Mouse (Mus musculus) forebrain, embryonic 13.5 days (tissue): Measurements from ENCODE around the gene Vangl2. TPM values are rescaled to one million over a fixed set of nuclear protein-coding genes. Genes with fewer than 3 reads are reported as not detected.

Experiments used
- ATAC-seq: fragments of 200-750 bp; cut with Nextera tagmentation; 2 replicates; pipeline ENCODE4 v1.8.0; 2017
- H3K27ac ChIP-seq: fragments of 300-500 bp; sonication (generic); 2 replicates; pipeline ENCODE4 v1.5.1; 2015; ENCODE audit warnings: inconsistent platforms, mild to moderate bottlenecking, moderate library complexity
- H3K27me3 ChIP-seq: fragments of 300-500 bp; sonication (generic); 2 replicates; pipeline ENCODE4 v1.6.1; 2015; ENCODE audit warnings: mild to moderate bottlenecking, inconsistent platforms
- H3K36me3 ChIP-seq: fragments of 300-500 bp; sonication (generic); 2 replicates; pipeline ENCODE4 v1.6.1; 2015; ENCODE audit warnings: mild to moderate bottlenecking, inconsistent platforms; ENCODE audit not compliant: poor library complexity, severe bottlenecking
- H3K4me1 ChIP-seq: fragments of 300-500 bp; sonication (generic); 2 replicates; pipeline ENCODE4 v1.6.1; 2015; ENCODE audit warnings: inconsistent platforms
- H3K4me2 ChIP-seq: fragments of 300-500 bp; sonication (generic); 2 replicates; pipeline ENCODE4 v1.6.1; 2015; ENCODE audit warnings: inconsistent platforms, mild to moderate bottlenecking, moderate library complexity
- H3K4me3 ChIP-seq: fragments of 300-500 bp; sonication (generic); 2 replicates; pipeline ENCODE4 v1.5.1; 2015; ENCODE audit warnings: mild to moderate bottlenecking, inconsistent platforms
- H3K9ac ChIP-seq: fragments of 300-500 bp; sonication (generic); 2 replicates; pipeline ENCODE4 v1.6.1; 2015; ENCODE audit warnings: mild to moderate bottlenecking, inconsistent platforms
- H3K9me3 ChIP-seq: fragments of 300-500 bp; sonication (generic); replicated peaks from 2 replicates; pipeline ENCODE4 v1.6.1; 2016; ENCODE audit warnings: inconsistent platforms
- WGBS: fragments of 180-500 bp; shearing (Covaris S2); methylation state at CpG from one replicate; pipeline ENCODE4 v1.1.7; 2015; 5-methylcytosine and 5-hydroxymethylcytosine counted together
- polyA plus RNA-seq: library from polyadenylated mRNA; unstranded; fragments of >200 nt; fragmentation: Nextera tagmentation; extraction: Ambion mirVana; gene quantifications from 2 replicates; pipeline ENCODE4 v1.2.1, GENCODE M21; 2015

The Vangl2 gene
- polyA plus RNA-seq, 1 experiment from 2014 or later: 55.4 TPM

GRCm38 (mm10) chr1:172058321-172058720 lies 30.1 kb upstream of the Vangl2 start:
- no peak overlapping the region for H3K9ac ChIP-seq
- H3K36me3 ChIP-seq: 0 out of 2 replicates have a peak, but pooled peaks cover 5% of the 10 kb centered on the region
- peak; percentile 20; the same call in 1 of the 2 replicates for ATAC-seq
- peaks cover 18% of the 10 kb centered on the region for H3K27me3 ChIP-seq
- H3K4me3 ChIP-seq: no peak overlapping the region
- 56% methylated on average over 6 of the region's 6 CpGs for WGBS
- no peaks in the 10 kb centered on the region for H3K9me3 ChIP-seq
- peak overlapping the region; percentile 75 for H3K4me2 ChIP-seq
- H3K27ac ChIP-seq: peak overlapping the region; percentile 81
- peaks cover 65% of the 10 kb centered on the region for H3K4me1 ChIP-seq

GRCm38 (mm10) chr1:172057491-172057921 lies 29.3 kb upstream of the Vangl2 start, which contains the start of gene Nhlh1:
Gene Nhlh1, minus strand, starts transcription at chr1:172057573.
- Histone ChIP-seq H3K9me3 (no peaks in the 10 kb centered on the region), H3K9ac (peak within 1 kb of the TSS; percentile 62), H3K4me2 (peak within 1 kb of the TSS; percentile 75), H3K4me1 (peaks cover 71% of the 10 kb centered on the region), H3K36me3 (0 out of 2 replicates have a peak, but pooled peaks cover 5% of the 10 kb centered on the region), H3K27ac (peak within 1 kb of the TSS; percentile 81), H3K4me3 (peak within 1 kb of the TSS; percentile 43), H3K27me3 (peaks cover 23% of the 10 kb centered on the region)
- peak; percentile 84 for ATAC-seq
- WGBS: 0% methylated on average over 2 of the region's 2 CpGs

- no peak for ATAC-seq
- Histone ChIP-seq H3K4me2 (peak overlapping the region; percentile 75), H3K36me3 (0 out of 2 replicates have a peak, but pooled peaks cover 5% of the 10 kb centered on the region), H3K4me3 (peak overlapping the region; percentile 43), H3K27ac (peak overlapping the region; percentile 49; the same call in 1 of the 2 replicates), H3K4me1 (peaks cover 62% of the 10 kb centered on the region), H3K27me3 (peaks cover 23% of the 10 kb centered on the region), H3K9ac (peak overlapping the region; percentile 62), H3K9me3 (no peaks in the 10 kb centered on the region)
- WGBS: 72% methylated on average over 4 of the region's 4 CpGs
Measured at GRCm38 (mm10) chr1:172056251-172056650, 28.0 kb upstream of the Vangl2 start.

- WGBS: 4% methylated on average over 42 of the region's 42 CpGs
- Histone ChIP-seq H3K9me3 (no peaks in the 10 kb centered on the region), H3K27ac (no peak overlapping the region), H3K4me1 (peaks cover 52% of the 10 kb centered on the region), H3K4me3 (peak overlapping the region; percentile 43), H3K36me3 (0 out of 2 replicates have a peak, but pooled peaks cover 5% of the 10 kb centered on the region), H3K4me2 (peak overlapping the region; percentile 75), H3K27me3 (peaks cover 23% of the 10 kb centered on the region), H3K9ac (peak overlapping the region; percentile 74)
- no peak for ATAC-seq
Measured at GRCm38 (mm10) chr1:172053541-172054440, 25.5 kb upstream of the Vangl2 start.

GRCm38 (mm10) chr1:172052766-172053279 lies 24.6 kb upstream of the Vangl2 start:
- Histone ChIP-seq H3K27ac (no peak overlapping the region), H3K27me3 (peaks cover 23% of the 10 kb centered on the region), H3K4me1 (peaks cover 52% of the 10 kb centered on the region), H3K9ac (no peak overlapping the region), H3K36me3 (0 out of 2 replicates have a peak, but pooled peaks cover 5% of the 10 kb centered on the region), H3K9me3 (no peaks in the 10 kb centered on the region), H3K4me3 (peak overlapping the region; percentile 43; the same call in 1 of the 2 replicates), H3K4me2 (peak overlapping the region; percentile 75)
- WGBS: 20% methylated on average over 10 of the region's 10 CpGs
- no peak for ATAC-seq

GRCm38 (mm10) chr1:172049131-172049782 lies 21.0 kb upstream of the Vangl2 start:
- WGBS: 14% methylated on average over 13 of the region's 13 CpGs
- Histone ChIP-seq H3K9ac (peak overlapping the region; percentile 41), H3K27ac (peak overlapping the region; percentile 96), H3K9me3 (no peaks in the 10 kb centered on the region), H3K4me3 (no peak overlapping the region), H3K4me1 (peaks cover 51% of the 10 kb centered on the region), H3K27me3 (peaks cover 15% of the 10 kb centered on the region), H3K4me2 (peak overlapping the region; percentile 42), H3K36me3 (0 out of 2 replicates have a peak, but pooled peaks cover 5% of the 10 kb centered on the region)
- peak; percentile 16; the same call in 1 of the 2 replicates for ATAC-seq

GRCm38 (mm10) chr1:172048241-172048734 lies 20.0 kb upstream of the Vangl2 start:
- peaks cover 5% of the 10 kb centered on the region; the same call in 1 of the 2 replicates for H3K27me3 ChIP-seq
- peak overlapping the region; percentile 96 for H3K27ac ChIP-seq
- peak overlapping the region; percentile 56 for H3K9ac ChIP-seq
- H3K4me3 ChIP-seq: peak overlapping the region; percentile 20
- WGBS: 12% methylated on average over 6 of the region's 6 CpGs
- ATAC-seq: peak; percentile 90
- peak overlapping the region; percentile 42 for H3K4me2 ChIP-seq
- peaks cover 41% of the 10 kb centered on the region for H3K4me1 ChIP-seq
- no peaks in the 10 kb centered on the region for H3K36me3 ChIP-seq
- no peaks in the 10 kb centered on the region for H3K9me3 ChIP-seq

- 10% methylated on average over 5 of the region's 5 CpGs for WGBS
- Histone ChIP-seq H3K27ac (peak overlapping the region; percentile 96), H3K36me3 (no peaks in the 10 kb centered on the region), H3K4me2 (peak overlapping the region; percentile 42; the same call in 1 of the 2 replicates), H3K27me3 (no peaks in the 10 kb centered on the region), H3K9me3 (no peaks in the 10 kb centered on the region), H3K4me1 (peaks cover 35% of the 10 kb centered on the region), H3K9ac (peak overlapping the region; percentile 22), H3K4me3 (no peak overlapping the region)
- peak; percentile 61 for ATAC-seq
Measured at GRCm38 (mm10) chr1:172046938-172047337, 18.7 kb upstream of the Vangl2 start.

- H3K4me3 ChIP-seq: no peak overlapping the region
- peaks cover 35% of the 10 kb centered on the region for H3K4me1 ChIP-seq
- peak overlapping the region; percentile 22; the same call in 1 of the 2 replicates for H3K9ac ChIP-seq
- no peak overlapping the region for H3K27ac ChIP-seq
- 78% methylated on average over 8 of the region's 8 CpGs for WGBS
- no peak overlapping the region for H3K4me2 ChIP-seq
- H3K9me3 ChIP-seq: no peaks in the 10 kb centered on the region
- no peak for ATAC-seq
- H3K36me3 ChIP-seq: no peaks in the 10 kb centered on the region
- H3K27me3 ChIP-seq: no peaks in the 10 kb centered on the region
Measured at GRCm38 (mm10) chr1:172046410-172046809, 18.2 kb upstream of the Vangl2 start.

GRCm38 (mm10) chr1:172029914-172030313 lies 1.7 kb upstream of the Vangl2 start:
- no peak overlapping the region for H3K4me3 ChIP-seq
- WGBS: 97% methylated on average over 2 of the region's 2 CpGs

GRCm38 (mm10) chr1:172027809-172028102 lies 488 bp downstream of the Vangl2 start:
- peak overlapping the region; percentile 96 for H3K4me2 ChIP-seq
- peak overlapping the region; percentile 99 for H3K27ac ChIP-seq
- H3K4me1 ChIP-seq: peaks cover 54% of the 10 kb centered on the region
- peak; percentile 57 for ATAC-seq
- 1% methylated on average over 10 of the region's 10 CpGs for WGBS
- no peaks in the 10 kb centered on the region for H3K9me3 ChIP-seq
- H3K9ac ChIP-seq: peak overlapping the region; percentile 98
- H3K36me3 ChIP-seq: 0 out of 2 replicates have a peak, but pooled peaks cover 7% of the 10 kb centered on the region
- H3K27me3 ChIP-seq: no peaks in the 10 kb centered on the region
- H3K4me3 ChIP-seq: peak overlapping the region; percentile 95

More at GRCm38 (mm10) chr1:172029914-172030313, 1.7 kb upstream of the Vangl2 start:
- no peak for ATAC-seq
- Histone ChIP-seq H3K4me2 (no peak overlapping the region), H3K36me3 (no peaks in the 10 kb centered on the region), H3K4me1 (peaks cover 34% of the 10 kb centered on the region), H3K27ac (no peak overlapping the region), H3K27me3 (no peaks in the 10 kb centered on the region), H3K9me3 (no peaks in the 10 kb centered on the region), H3K9ac (no peak overlapping the region)
